Mouse (Mus musculus): ENCODE results near the gene Celf2.

DNA sequence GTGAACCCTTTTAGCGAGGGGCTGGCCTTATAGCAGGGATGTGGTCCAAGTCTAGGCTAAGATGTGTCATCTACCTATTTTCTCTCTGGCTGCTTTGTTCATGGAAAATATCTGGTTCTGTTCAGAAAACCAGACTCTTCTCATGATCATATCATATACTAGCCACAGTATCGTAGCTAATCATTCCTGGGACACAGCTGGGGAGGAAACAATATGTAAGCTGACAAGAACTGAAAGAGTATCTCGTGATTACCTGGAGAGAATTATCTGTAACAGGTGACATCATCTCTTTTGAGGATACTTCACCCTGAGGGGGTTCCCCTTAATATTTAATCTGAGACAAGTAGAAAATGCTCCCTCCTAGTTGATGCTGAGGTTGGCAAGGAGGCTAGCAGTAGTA, 951.6 kb downstream of the Celf2 start:
- TF ChIP-seq ZNF384 (IDR thresholded peaks at IDR 0.05; ENCODE audit: low read depth, low read length), result no peak
- no peak for TF ChIP-seq HCFC1 (IDR thresholded peaks at IDR 0.05; ENCODE audit: borderline replicate concordance, insufficient read depth, low read length)
- no peak for TF ChIP-seq MAFK (IDR thresholded peaks at IDR 0.05; ENCODE audit: insufficient read depth, low read depth, low read length)

All from ES-E14 (cell line).